Comparison of ENCODE assay signal across 13 mouse cellular contexts in genomic region chr12:112825901-112826300, GRCm38 (mm10). TPM values are rescaled to one million over a fixed set of nuclear protein-coding genes. Genes with fewer than 3 reads are reported as not detected.
DNase-seq lines count a peak whose midpoint lies in the region; ATAC-seq and TF ChIP-seq lines count a peak whose summit lies in the region.
"Had no signal": no experiment of that assay in that cellular context is flagged by ENCODE, and none has a peak within 500 bp of the region (broad histone marks: within the 10 kb centered on the region; RNA-seq: fewer than 3 reads in every experiment).

No protein-coding gene starts in this region.

- no peak for TF ChIP-seq POLR2A in myocyte (IDR thresholded peaks at IDR 0.05; ENCODE audit: insufficient read length, low read depth)

- no peaks in the 10 kb centered on the region for H3K27me3 ChIP-seq in hindbrain, embryonic 11.5 days (ENCODE audit: control insufficient read depth, insufficient read depth, low read length)
- H3K27me3 ChIP-seq in hindbrain, postnatal 0 days (ENCODE audit: insufficient read depth, low read length) = no peaks in the 10 kb centered on the region
- H3K27me3 ChIP-seq in midbrain, embryonic 13.5 days = no peaks in the 10 kb centered on the region
- no peaks in the 10 kb centered on the region for H3K27me3 ChIP-seq in midbrain, embryonic 15.5 days (replicated peaks)
- no peaks in the 10 kb centered on the region for H3K27me3 ChIP-seq in embryonic facial prominence, embryonic 14.5 days (replicated peaks; ENCODE audit: control insufficient read depth, insufficient read depth, low read length)
- no peaks in the 10 kb centered on the region for H3K27me3 ChIP-seq in myocyte (ENCODE audit: control insufficient read depth, insufficient read depth, insufficient read length)

- H3K9ac ChIP-seq in hindbrain, embryonic 11.5 days (ENCODE audit: low read depth, low read length) = 0 out of 2 replicates have a peak overlapping the region, but pooled peaks have one; percentile 16
- no peak overlapping the region for H3K9ac ChIP-seq in hindbrain, postnatal 0 days (replicated peaks; ENCODE audit: low read length)
- peak overlapping the region; percentile 97; the same call in 1 of the 2 replicates for H3K9ac ChIP-seq in midbrain, embryonic 13.5 days (replicated peaks)
- H3K9ac ChIP-seq in midbrain, embryonic 15.5 days = no peak overlapping the region
- H3K9ac ChIP-seq in embryonic facial prominence, embryonic 14.5 days (ENCODE audit: low read depth, low read length) = peak overlapping the region; percentile 1; the same call in 1 of the 2 replicates

- no peak overlapping the region for H3K4me2 ChIP-seq in hindbrain, embryonic 11.5 days (replicated peaks; ENCODE audit: low read depth, low read length)
- H3K4me2 ChIP-seq in hindbrain, postnatal 0 days (ENCODE audit: low read depth, low read length) = no peak overlapping the region
- H3K4me2 ChIP-seq in midbrain, embryonic 13.5 days (replicated peaks) = peak overlapping the region; percentile 20; the same call in 1 of the 2 replicates
- no peak overlapping the region for H3K4me2 ChIP-seq in midbrain, embryonic 15.5 days
- no peak overlapping the region for H3K4me2 ChIP-seq in embryonic facial prominence, embryonic 14.5 days (ENCODE audit: low read depth, low read length)
- H3K4me2 ChIP-seq in myocyte (ENCODE audit: low read depth) = peak overlapping the region; percentile 4

- H3K4me1 ChIP-seq in hindbrain, embryonic 11.5 days (replicated peaks; ENCODE audit: control insufficient read depth, insufficient read depth, low read length) = peaks cover 21% of the 10 kb centered on the region
- peaks cover 17% of the 10 kb centered on the region for H3K4me1 ChIP-seq in hindbrain, postnatal 0 days (ENCODE audit: insufficient read depth, low read length)
- peaks cover 73% of the 10 kb centered on the region for H3K4me1 ChIP-seq in midbrain, embryonic 13.5 days (replicated peaks)
- peaks cover 62% of the 10 kb centered on the region for H3K4me1 ChIP-seq in midbrain, embryonic 15.5 days
- peaks cover 24% of the 10 kb centered on the region for H3K4me1 ChIP-seq in embryonic facial prominence, embryonic 14.5 days (ENCODE audit: control insufficient read depth, insufficient read depth, low read length)

- no peak overlapping the region for H3K4me3 ChIP-seq in hindbrain, embryonic 11.5 days (ENCODE audit: low read depth, low read length)
- H3K4me3 ChIP-seq in hindbrain, postnatal 0 days (ENCODE audit: low read length) = no peak overlapping the region
- peak overlapping the region; percentile 7; the same call in 1 of the 2 replicates for H3K4me3 ChIP-seq in midbrain, embryonic 13.5 days (replicated peaks)
- H3K4me3 ChIP-seq in midbrain, embryonic 15.5 days = no peak overlapping the region
- H3K4me3 ChIP-seq in embryonic facial prominence, embryonic 14.5 days (ENCODE audit: low read depth, low read length) = no peak overlapping the region
- no peak overlapping the region for H3K4me3 ChIP-seq in myocyte

- H3K79me2 ChIP-seq in myocyte (ENCODE audit: control insufficient read depth, insufficient read depth) = peaks cover 95% of the 10 kb centered on the region

- peaks cover 14% of the 10 kb centered on the region; the same call in 1 of the 2 replicates for H3K36me3 ChIP-seq in hindbrain, embryonic 11.5 days (ENCODE audit: control insufficient read depth, insufficient read depth, low read length)
- H3K36me3 ChIP-seq in hindbrain, postnatal 0 days (ENCODE audit: insufficient read depth, low read length) = peaks cover 10% of the 10 kb centered on the region; the same call in 1 of the 2 replicates
- peaks cover 54% of the 10 kb centered on the region for H3K36me3 ChIP-seq in midbrain, embryonic 13.5 days
- H3K36me3 ChIP-seq in midbrain, embryonic 15.5 days (replicated peaks) = peaks cover 8% of the 10 kb centered on the region; the same call in 1 of the 2 replicates
- H3K36me3 ChIP-seq in embryonic facial prominence, embryonic 14.5 days (ENCODE audit: control insufficient read depth, insufficient read depth, low read length) = peaks cover 53% of the 10 kb centered on the region
- peaks cover 28% of the 10 kb centered on the region for H3K36me3 ChIP-seq in myocyte (ENCODE audit: control insufficient read depth, insufficient read depth)

- H3K9me3 ChIP-seq in hindbrain, embryonic 11.5 days (ENCODE audit: control insufficient read depth, low read length) = no peaks in the 10 kb centered on the region
- H3K9me3 ChIP-seq in hindbrain, postnatal 0 days (ENCODE audit: low read length) = no peaks in the 10 kb centered on the region
- H3K9me3 ChIP-seq in midbrain, embryonic 13.5 days = no peaks in the 10 kb centered on the region
- no peaks in the 10 kb centered on the region for H3K9me3 ChIP-seq in midbrain, embryonic 15.5 days
- H3K9me3 ChIP-seq in embryonic facial prominence, embryonic 14.5 days (ENCODE audit: control insufficient read depth, low read length) = no peaks in the 10 kb centered on the region

- ATAC-seq in hindbrain, embryonic 11.5 days (ENCODE audit: low FRiP score) = no peak
- ATAC-seq in hindbrain, postnatal 0 days = no peak
- no peak for ATAC-seq in midbrain, embryonic 13.5 days
- ATAC-seq in midbrain, embryonic 15.5 days (replicated peaks) = no peak
- no peak for ATAC-seq in embryonic facial prominence, embryonic 14.5 days (ENCODE audit: low read depth)
- ATAC-seq: activated CD4-positive, CD25-positive, alpha-beta regulatory T cell, adult 4 months; lung, postnatal 0 days had no signal

- H3ac ChIP-seq in myocyte (ENCODE audit: control insufficient read depth, insufficient read length) = no peak overlapping the region

- TF ChIP-seq CTCF in hindbrain, postnatal 0 days (IDR thresholded peaks at IDR 0.05; ENCODE audit: low read depth) = no peak

- no peak for DNase-seq in hindbrain, embryonic 11.5 days (ENCODE audit: low spot score)
- DNase-seq in hindbrain, postnatal 0 days (ENCODE audit: low spot score) = no peak
- no peak for DNase-seq in embryonic facial prominence, embryonic 14.5 days (ENCODE audit: low spot score)
- DNase-seq in gastrocnemius, postnatal 4 days (ENCODE audit: low spot score in 2 of 2) = no peak
- no peak for DNase-seq in urinary bladder, postnatal 4 days (ENCODE audit: low spot score in 2 of 2)
- DNase-seq: cerebellum, postnatal 36 days had no signal

- WGBS in hindbrain, embryonic 11.5 days = 91% methylated on average over 5 of the region's 5 CpGs
- WGBS in hindbrain, postnatal 0 days = 89% methylated on average over 5 of the region's 5 CpGs
- WGBS in midbrain, embryonic 13.5 days = 88% methylated on average over 5 of the region's 5 CpGs
- WGBS in midbrain, embryonic 15.5 days = 90% methylated on average over 5 of the region's 5 CpGs
- WGBS in embryonic facial prominence, embryonic 14.5 days = 83% methylated on average over 5 of the region's 5 CpGs

- H3K27ac ChIP-seq in hindbrain, embryonic 11.5 days (ENCODE audit: low read depth, low read length) = no peak overlapping the region
- no peak overlapping the region for H3K27ac ChIP-seq in hindbrain, postnatal 0 days
- no peak overlapping the region for H3K27ac ChIP-seq in midbrain, embryonic 13.5 days
- no peak overlapping the region for H3K27ac ChIP-seq in midbrain, embryonic 15.5 days
- H3K27ac ChIP-seq in embryonic facial prominence, embryonic 14.5 days (replicated peaks; ENCODE audit: low read depth, low read length) = no peak overlapping the region

RNA-seq across cellular contexts. Expression of gene Cdca4, which starts 3.3 kb away (rescaled TPM):
- polyA plus RNA-seq in hindbrain, embryonic 11.5 days (2014; fragmentation: Nextera tagmentation; extraction: Ambion mirVana) = 146 and 151 TPM in 2 replicates
- 27.9 and 28.6 TPM in 2 replicates for total RNA-seq in hindbrain, postnatal 0 days (2014; rRNA removed)
- 23.6 and 25.2 TPM in 2 replicates for polyA plus RNA-seq in hindbrain, postnatal 0 days (2015; fragmentation: Nextera tagmentation; extraction: Ambion mirVana)
- polyA plus RNA-seq in midbrain, embryonic 13.5 days (2015; fragmentation: Nextera tagmentation; extraction: Ambion mirVana) = 82.7 and 85.0 TPM in 2 replicates
- polyA plus RNA-seq in midbrain, embryonic 15.5 days (2015; fragmentation: Nextera tagmentation; extraction: Ambion mirVana) = 44.1 and 50.1 TPM in 2 replicates
- polyA plus RNA-seq in embryonic facial prominence, embryonic 14.5 days (2014; fragmentation: Nextera tagmentation; extraction: Ambion mirVana) = 86.2 and 105 TPM in 2 replicates
- 21.5 TPM for polyA plus RNA-seq in myocyte (2012; fragmentation: generic; extraction: Trizol)
- total RNA-seq in gastrocnemius, postnatal 4 days (2021) = 10 to 100 TPM; 17.1 to 20.6 TPM

RNA-seq across cellular contexts. Expression of gene Clba1, which starts 17.2 kb away (rescaled TPM):
- 15.4 and 15.9 TPM in 2 replicates for polyA plus RNA-seq in hindbrain, embryonic 11.5 days (2014; fragmentation: Nextera tagmentation; extraction: Ambion mirVana)
- total RNA-seq in hindbrain, postnatal 0 days (2014; rRNA removed) = 16.7 and 16.9 TPM in 2 replicates
- polyA plus RNA-seq in hindbrain, postnatal 0 days (2015; fragmentation: Nextera tagmentation; extraction: Ambion mirVana) = 20.3 and 21.0 TPM in 2 replicates
- polyA plus RNA-seq in midbrain, embryonic 13.5 days (2015; fragmentation: Nextera tagmentation; extraction: Ambion mirVana) = 19.4 and 22.7 TPM in 2 replicates
- 24.4 and 25.1 TPM in 2 replicates for polyA plus RNA-seq in midbrain, embryonic 15.5 days (2015; fragmentation: Nextera tagmentation; extraction: Ambion mirVana)
- polyA plus RNA-seq in embryonic facial prominence, embryonic 14.5 days (2014; fragmentation: Nextera tagmentation; extraction: Ambion mirVana) = 6.6 and 7.1 TPM in 2 replicates
- 9.6 TPM for polyA plus RNA-seq in myocyte (2012; fragmentation: generic; extraction: Trizol)
- 1 to 10 TPM in 1 of 2 experiments, under 1 TPM in 1; 0.96 to 1.4 TPM for total RNA-seq in gastrocnemius, postnatal 4 days (2021)

RNA-seq across cellular contexts. Expression of gene Ahnak2, which starts 23.4 kb away (rescaled TPM):
- 0.21 and 0.29 TPM in 2 replicates for polyA plus RNA-seq in hindbrain, embryonic 11.5 days (2014; fragmentation: Nextera tagmentation; extraction: Ambion mirVana)
- 7.7 and 12.1 TPM in 2 replicates for total RNA-seq in hindbrain, postnatal 0 days (2014; rRNA removed)
- 3.3 and 3.6 TPM in 2 replicates for polyA plus RNA-seq in hindbrain, postnatal 0 days (2015; fragmentation: Nextera tagmentation; extraction: Ambion mirVana)
- 0.31 and 0.37 TPM in 2 replicates for polyA plus RNA-seq in midbrain, embryonic 13.5 days (2015; fragmentation: Nextera tagmentation; extraction: Ambion mirVana)
- 1.1 and 1.3 TPM in 2 replicates for polyA plus RNA-seq in midbrain, embryonic 15.5 days (2015; fragmentation: Nextera tagmentation; extraction: Ambion mirVana)
- 5.9 and 8.3 TPM in 2 replicates for polyA plus RNA-seq in embryonic facial prominence, embryonic 14.5 days (2014; fragmentation: Nextera tagmentation; extraction: Ambion mirVana)
- polyA plus RNA-seq in myocyte (2012; fragmentation: generic; extraction: Trizol) = 24.4 TPM
- total RNA-seq in gastrocnemius, postnatal 4 days (2021) = 10 to 100 TPM; 26.7 to 32.1 TPM
- total RNA-seq: granulocyte monocyte progenitor cell, adult 5-6 weeks had no signal
- polyA plus RNA-seq: activated CD4-positive, CD25-positive, alpha-beta regulatory T cell, adult 4 months had no signal

RNA-seq across cellular contexts. Expression of gene Gpr132, which starts 42.1 kb away (rescaled TPM):
- polyA plus RNA-seq in hindbrain, embryonic 11.5 days (2014; fragmentation: Nextera tagmentation; extraction: Ambion mirVana) = not detected in 2 replicates
- total RNA-seq in hindbrain, postnatal 0 days (2014; rRNA removed) = 0.10 TPM in 1 of 2 replicates, not detected in the other
- polyA plus RNA-seq in hindbrain, postnatal 0 days (2015; fragmentation: Nextera tagmentation; extraction: Ambion mirVana) = 0.05 TPM in 1 of 2 replicates, not detected in the other
- not detected in 2 replicates for polyA plus RNA-seq in midbrain, embryonic 13.5 days (2015; fragmentation: Nextera tagmentation; extraction: Ambion mirVana)
- 0.06 and 0.11 TPM in 2 replicates for polyA plus RNA-seq in midbrain, embryonic 15.5 days (2015; fragmentation: Nextera tagmentation; extraction: Ambion mirVana)
- 0.45 and 0.54 TPM in 2 replicates for polyA plus RNA-seq in embryonic facial prominence, embryonic 14.5 days (2014; fragmentation: Nextera tagmentation; extraction: Ambion mirVana)
- 0.02 TPM for polyA plus RNA-seq in myocyte (2012; fragmentation: generic; extraction: Trizol)
- total RNA-seq in gastrocnemius, postnatal 4 days (2021) = under 1 TPM; 0.10 to 0.18 TPM
- total RNA-seq: layer of hippocampus, adult 8-10 months had no signal

Comparison
In these comparisons a context has a peak if more than half of its experiments do, and no peak if none do; other contexts are left out.
1. H3K4me2 ChIP-seq: peak in midbrain, embryonic 13.5 days (single experiment) and myocyte (single experiment); none in hindbrain, embryonic 11.5 days (single experiment), hindbrain, postnatal 0 days (single experiment), midbrain, embryonic 15.5 days (single experiment) and embryonic facial prominence, embryonic 14.5 days (single experiment).
2. H3K9ac ChIP-seq: peak in hindbrain, embryonic 11.5 days (single experiment), midbrain, embryonic 13.5 days (single experiment) and embryonic facial prominence, embryonic 14.5 days (single experiment); none in hindbrain, postnatal 0 days (single experiment) and midbrain, embryonic 15.5 days (single experiment).